Mouse (Mus musculus): Measurements from ENCODE around the gene Slc25a16. TPM values are rescaled to one million over a fixed set of nuclear protein-coding genes. Genes with fewer than 3 reads are reported as not detected.
"Not testable (repeated sequence)": the region's sequence is repeated elsewhere in the genome, so short reads cannot be mapped to it uniquely, and the experiment has no call there.

The Slc25a16 gene
- polyA plus RNA-seq, 1 experiment from 2014 or later = 17.9 TPM

GRCm38 (mm10) chr10:62896774-62897173 lies 23.7 kb upstream of the Slc25a16 start:
- no peak overlapping the region for H3K4me2 ChIP-seq (ENCODE audit: low read length)
- H3K4me1 ChIP-seq (ENCODE audit: control insufficient read depth, insufficient read depth, low read length) = no peaks in the 10 kb centered on the region
- no peak overlapping the region for H3K4me3 ChIP-seq (replicated peaks; ENCODE audit: low read depth, low read length)
- WGBS = 71% methylated on average over 4 of the region's 4 CpGs
- ATAC-seq (ENCODE audit: low FRiP score, low TSS enrichment) (no peak), DNase-seq (no peak)
- H3K9ac ChIP-seq (replicated peaks; ENCODE audit: low read length) = no peak overlapping the region
- no peaks in the 10 kb centered on the region for H3K27me3 ChIP-seq (ENCODE audit: control insufficient read depth, insufficient read depth, low read length)
- H3K9me3 ChIP-seq (ENCODE audit: control insufficient read depth, low read length) = no peaks in the 10 kb centered on the region
- H3K36me3 ChIP-seq (ENCODE audit: control insufficient read depth, insufficient read depth, low read length) = no peaks in the 10 kb centered on the region
- H3K27ac ChIP-seq (replicated peaks; ENCODE audit: low read depth, low read length) = no peak overlapping the region

GRCm38 (mm10) chr10:62897437-62897836 lies 23.0 kb upstream of the Slc25a16 start:
- no peak overlapping the region for H3K27ac ChIP-seq (replicated peaks; ENCODE audit: low read depth, low read length)
- no peak overlapping the region for H3K4me2 ChIP-seq (ENCODE audit: low read length)
- DNase-seq (no peak), ATAC-seq (ENCODE audit: low FRiP score, low TSS enrichment) (no peak)
- H3K27me3 ChIP-seq (ENCODE audit: control insufficient read depth, insufficient read depth, low read length) = no peaks in the 10 kb centered on the region
- WGBS = 97% methylated on average over 3 of the region's 3 CpGs
- H3K4me1 ChIP-seq (ENCODE audit: control insufficient read depth, insufficient read depth, low read length) = no peaks in the 10 kb centered on the region
- H3K4me3 ChIP-seq (replicated peaks; ENCODE audit: low read depth, low read length) = no peak overlapping the region
- H3K9ac ChIP-seq (replicated peaks; ENCODE audit: low read length) = no peak overlapping the region
- H3K36me3 ChIP-seq (ENCODE audit: control insufficient read depth, insufficient read depth, low read length) = no peaks in the 10 kb centered on the region
- no peaks in the 10 kb centered on the region for H3K9me3 ChIP-seq (ENCODE audit: control insufficient read depth, low read length)

DNA sequence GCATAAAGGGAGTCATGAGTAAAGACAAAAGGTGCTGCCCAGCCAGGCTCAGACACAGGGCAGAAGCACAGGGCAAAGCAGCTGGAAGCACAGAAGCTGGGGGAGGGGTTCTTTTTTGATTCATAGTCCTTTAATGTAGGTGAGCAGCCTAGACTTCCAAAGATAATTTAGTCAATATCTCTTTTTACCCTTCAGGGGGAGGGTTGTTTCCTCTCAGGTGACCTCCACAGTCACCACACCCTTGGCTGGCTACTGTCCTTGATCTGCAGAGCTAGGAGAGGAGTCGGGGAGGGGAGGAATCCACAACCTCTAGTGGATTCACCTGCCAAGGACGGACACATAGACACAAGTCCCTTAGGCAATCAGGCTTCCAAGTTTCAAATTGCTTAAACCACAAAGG lies 22.4 kb upstream of the Slc25a16 start:
- Histone ChIP-seq H3K4me2 (ENCODE audit: low read length) (no peak overlapping the region), H3K27me3 (ENCODE audit: control insufficient read depth, insufficient read depth, low read length) (no peaks in the 10 kb centered on the region), H3K36me3 (ENCODE audit: control insufficient read depth, insufficient read depth, low read length) (no peaks in the 10 kb centered on the region), H3K4me3 (replicated peaks; ENCODE audit: low read depth, low read length) (no peak overlapping the region), H3K9ac (replicated peaks; ENCODE audit: low read length) (no peak overlapping the region), H3K9me3 (ENCODE audit: control insufficient read depth, low read length) (no peaks in the 10 kb centered on the region), H3K4me1 (ENCODE audit: control insufficient read depth, insufficient read depth, low read length) (no peaks in the 10 kb centered on the region), H3K27ac (replicated peaks; ENCODE audit: low read depth, low read length) (no peak overlapping the region)
- DNase-seq = no peak
- WGBS = 76% methylated on average over 2 of the region's 2 CpGs
- ATAC-seq (ENCODE audit: low FRiP score, low TSS enrichment) = no peak

- no peaks in the 10 kb centered on the region for H3K27me3 ChIP-seq (ENCODE audit: control insufficient read depth, insufficient read depth, low read length)
- no peaks in the 10 kb centered on the region for H3K4me1 ChIP-seq (ENCODE audit: control insufficient read depth, insufficient read depth, low read length)
- H3K9me3 ChIP-seq (ENCODE audit: control insufficient read depth, low read length) = no peaks in the 10 kb centered on the region
- H3K36me3 ChIP-seq (ENCODE audit: control insufficient read depth, insufficient read depth, low read length) = no peaks in the 10 kb centered on the region
- no peak for ATAC-seq (ENCODE audit: low FRiP score, low TSS enrichment)
- H3K4me2 ChIP-seq (ENCODE audit: low read length) = no peak overlapping the region
- no peak overlapping the region for H3K27ac ChIP-seq (replicated peaks; ENCODE audit: low read depth, low read length)
- WGBS = 99% methylated on average over 4 of the region's 4 CpGs
- H3K4me3 ChIP-seq (replicated peaks; ENCODE audit: low read depth, low read length) = no peak overlapping the region
- H3K9ac ChIP-seq (replicated peaks; ENCODE audit: low read length) = no peak overlapping the region
- DNase-seq = no peak
Observed at GRCm38 (mm10) chr10:62900144-62900543, 20.3 kb upstream of the Slc25a16 start.

DNA sequence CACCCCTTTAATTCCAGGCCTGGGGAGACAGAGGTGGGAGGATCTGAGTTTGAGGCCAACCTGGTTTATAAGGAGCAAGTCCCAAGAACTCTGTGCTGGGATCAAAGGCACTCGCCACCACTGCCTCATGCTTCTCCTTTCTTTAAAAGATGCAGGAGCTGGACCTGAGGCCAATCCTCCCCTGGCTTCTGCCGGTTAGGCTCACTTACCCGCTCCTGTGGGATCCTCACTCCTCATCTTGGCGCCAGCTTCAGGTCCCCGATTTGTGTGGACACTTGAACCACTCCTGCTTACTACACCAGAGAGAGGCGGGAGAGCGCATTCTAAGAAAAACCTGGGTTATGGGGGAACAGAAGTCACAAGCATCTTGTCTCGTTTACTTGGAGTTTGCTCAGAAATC lies 18.6 kb upstream of the Slc25a16 start:
- H3K36me3 ChIP-seq (ENCODE audit: control insufficient read depth, insufficient read depth, low read length) = no peaks in the 10 kb centered on the region
- no peak for DNase-seq
- no peak overlapping the region for H3K9ac ChIP-seq (replicated peaks; ENCODE audit: low read length)
- H3K4me3 ChIP-seq (replicated peaks; ENCODE audit: low read depth, low read length) = no peak overlapping the region
- H3K27me3 ChIP-seq (ENCODE audit: control insufficient read depth, insufficient read depth, low read length) = no peaks in the 10 kb centered on the region
- WGBS = 43% methylated on average over 8 of the region's 8 CpGs
- H3K4me2 ChIP-seq (ENCODE audit: low read length) = no peak overlapping the region
- H3K9me3 ChIP-seq (ENCODE audit: control insufficient read depth, low read length) = no peaks in the 10 kb centered on the region
- no peak for ATAC-seq (ENCODE audit: low FRiP score, low TSS enrichment)
- no peak overlapping the region for H3K27ac ChIP-seq (replicated peaks; ENCODE audit: low read depth, low read length)
- no peaks in the 10 kb centered on the region for H3K4me1 ChIP-seq (ENCODE audit: control insufficient read depth, insufficient read depth, low read length)

- no peak overlapping the region for H3K4me3 ChIP-seq (replicated peaks; ENCODE audit: low read depth, low read length)
- H3K27ac ChIP-seq (replicated peaks; ENCODE audit: low read depth, low read length) = no peak overlapping the region
- H3K27me3 ChIP-seq (ENCODE audit: control insufficient read depth, insufficient read depth, low read length) = no peaks in the 10 kb centered on the region
- H3K9ac ChIP-seq (replicated peaks; ENCODE audit: low read length) = no peak overlapping the region
- H3K4me1 ChIP-seq (ENCODE audit: control insufficient read depth, insufficient read depth, low read length) = no peaks in the 10 kb centered on the region
- WGBS = 73% methylated on average over 1 of the region's 1 CpGs
- DNase-seq (no peak), ATAC-seq (ENCODE audit: low FRiP score, low TSS enrichment) (no peak)
- no peak overlapping the region for H3K4me2 ChIP-seq (ENCODE audit: low read length)
- no peaks in the 10 kb centered on the region for H3K36me3 ChIP-seq (ENCODE audit: control insufficient read depth, insufficient read depth, low read length)
- H3K9me3 ChIP-seq (ENCODE audit: control insufficient read depth, low read length) = no peaks in the 10 kb centered on the region
Observed at GRCm38 (mm10) chr10:62902829-62903228, 17.6 kb upstream of the Slc25a16 start.

DNA sequence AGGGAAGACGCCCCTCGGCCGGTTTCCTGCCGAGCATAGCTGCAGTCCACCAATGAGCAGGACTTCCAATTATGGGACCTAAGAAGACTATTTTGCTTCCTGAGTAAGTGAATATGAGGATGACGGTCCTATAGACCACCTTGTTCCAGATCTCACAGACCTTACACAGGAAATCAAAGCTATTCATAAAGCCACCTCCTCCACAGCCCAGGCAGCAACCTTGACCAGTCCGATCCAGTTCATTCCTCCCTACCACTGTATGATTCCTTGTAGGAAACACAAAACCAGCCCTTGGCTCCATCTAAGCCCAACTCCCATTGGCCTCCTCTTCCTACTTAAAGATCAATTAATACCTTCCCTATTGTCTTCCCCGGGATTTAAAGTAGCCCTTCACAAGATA lies 14.1 kb upstream of the Slc25a16 start:
- no peaks in the 10 kb centered on the region for H3K4me1 ChIP-seq (ENCODE audit: control insufficient read depth, insufficient read depth, low read length)

DNA sequence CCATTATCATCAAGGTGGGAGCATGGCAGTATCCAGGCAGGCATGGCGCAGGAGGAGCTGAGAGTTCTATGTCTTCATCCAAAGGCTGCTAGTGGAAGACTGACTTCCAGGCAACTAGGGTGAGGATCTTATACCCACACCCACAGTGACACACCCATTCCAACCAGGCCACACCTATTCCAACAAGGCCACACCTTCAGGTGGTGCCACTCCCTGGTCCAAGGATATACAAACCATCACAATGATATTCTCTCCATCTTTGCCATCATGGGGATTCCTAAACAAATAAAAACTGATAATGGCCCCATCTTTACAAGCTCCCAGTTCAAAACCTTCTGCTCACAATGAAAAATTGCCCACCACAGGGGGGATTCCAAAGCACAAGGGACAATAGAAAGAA lies 11.5 kb upstream of the Slc25a16 start, which contains the start of gene Tet1:
TSS of gene Tet1 (minus strand) at position 101 of the 400 bp plus-strand sequence.
- not testable (repeated sequence) for H3K27me3 ChIP-seq (ENCODE audit: control insufficient read depth, insufficient read depth, low read length); H3K4me2 ChIP-seq (ENCODE audit: low read length); H3K9ac ChIP-seq (replicated peaks; ENCODE audit: low read length); ATAC-seq (ENCODE audit: low FRiP score, low TSS enrichment); H3K36me3 ChIP-seq (ENCODE audit: control insufficient read depth, insufficient read depth, low read length); H3K4me3 ChIP-seq (replicated peaks; ENCODE audit: low read depth, low read length); H3K9me3 ChIP-seq (ENCODE audit: control insufficient read depth, low read length); H3K27ac ChIP-seq (replicated peaks; ENCODE audit: low read depth, low read length); H3K4me1 ChIP-seq (ENCODE audit: control insufficient read depth, insufficient read depth, low read length); DNase-seq
- WGBS = no CpG with 5 or more reads among the region's 1 CpGs

More for the DNA sequence above, 14.1 kb upstream of the Slc25a16 start:
- Histone ChIP-seq H3K27ac (replicated peaks; ENCODE audit: low read depth, low read length) (no peak overlapping the region), H3K9ac (replicated peaks; ENCODE audit: low read length) (no peak overlapping the region), H3K27me3 (ENCODE audit: control insufficient read depth, insufficient read depth, low read length) (no peaks in the 10 kb centered on the region), H3K4me2 (ENCODE audit: low read length) (no peak overlapping the region), H3K9me3 (ENCODE audit: control insufficient read depth, low read length) (no peaks in the 10 kb centered on the region), H3K36me3 (ENCODE audit: control insufficient read depth, insufficient read depth, low read length) (no peaks in the 10 kb centered on the region), H3K4me3 (replicated peaks; ENCODE audit: low read depth, low read length) (no peak overlapping the region)
- WGBS = 93% methylated on average over 7 of the region's 7 CpGs
- DNase-seq (no peak), ATAC-seq (ENCODE audit: low FRiP score, low TSS enrichment) (no peak)

GRCm38 (mm10) chr10:62911120-62911519 lies 9.3 kb upstream of the Slc25a16 start:
- no peak for DNase-seq

More at GRCm38 (mm10) chr10:62911120-62911519, 9.3 kb upstream of the Slc25a16 start:
- no peaks in the 10 kb centered on the region for H3K4me1 ChIP-seq (ENCODE audit: control insufficient read depth, insufficient read depth, low read length)
- no peak overlapping the region for H3K4me3 ChIP-seq (replicated peaks; ENCODE audit: low read depth, low read length)
- no peaks in the 10 kb centered on the region for H3K27me3 ChIP-seq (ENCODE audit: control insufficient read depth, insufficient read depth, low read length)
- no peak for ATAC-seq (ENCODE audit: low FRiP score, low TSS enrichment)
- H3K9me3 ChIP-seq (ENCODE audit: control insufficient read depth, low read length) = no peaks in the 10 kb centered on the region
- H3K27ac ChIP-seq (replicated peaks; ENCODE audit: low read depth, low read length) = no peak overlapping the region
- WGBS = 98% methylated on average over 2 of the region's 2 CpGs
- H3K4me2 ChIP-seq (ENCODE audit: low read length) = no peak overlapping the region
- H3K9ac ChIP-seq (replicated peaks; ENCODE audit: low read length) = no peak overlapping the region
- no peaks in the 10 kb centered on the region for H3K36me3 ChIP-seq (ENCODE audit: control insufficient read depth, insufficient read depth, low read length)
